Mouse (Mus musculus): ENCODE measurements around the gene Phf1.
A peak's percentile ranks its signal among the peaks of the same experiment; 100 is the strongest.

GRCm38 (mm10) chr17:26937883-26938695 lies 5.2 kb downstream of the Phf1 start:
- TF ChIP-seq CTCF (IDR thresholded peaks at IDR 0.05; ENCODE audit: extremely low read depth, insufficient read length, insufficient replicate concordance, low read depth, low read length) (no peak), POLR2A (IDR thresholded peaks at IDR 0.05; ENCODE audit: low read depth, low read length) (peak; percentile 41; the same call in 1 of the 2 replicates)
